Mouse (Mus musculus) liver, embryonic 11.5 days (tissue): ENCODE measurements around the gene Sord. TPM values are rescaled to one million over a fixed set of nuclear protein-coding genes. Genes with fewer than 3 reads are reported as not detected.

ENCODE experiments used
- ATAC-seq: fragments of 200-750 bp; cut with Nextera tagmentation; replicated peaks from 2 replicates; pipeline ENCODE4 v1.8.0; 2017; ENCODE audit warnings: moderate number of reproducible peaks, mild to moderate bottlenecking, moderate TSS enrichment, moderate library complexity; ENCODE audit not compliant: low FRiP score
- DNase-seq: peaks from one replicate; pipeline ENCODE4 v3.0.0-alpha.2; 2017; ENCODE audit warnings: low spot score
- H3K27ac ChIP-seq: fragments of 300-500 bp; sonication (generic); 2 replicates; pipeline ENCODE4 v1.5.1; 2014; ENCODE audit warnings: mild to moderate bottlenecking, low read depth, low read length, control low read depth
- H3K27me3 ChIP-seq: fragments of 300-500 bp; sonication (generic); replicated peaks from 2 replicates; pipeline ENCODE4 v1.6.1; 2014; ENCODE audit warnings: low read length, mixed read lengths; ENCODE audit not compliant: control insufficient read depth, insufficient read depth
- H3K36me3 ChIP-seq: fragments of 300-500 bp; sonication (generic); 2 replicates; pipeline ENCODE4 v1.6.1; 2014; ENCODE audit warnings: mild to moderate bottlenecking, low read length, moderate library complexity, mixed read lengths; ENCODE audit not compliant: control insufficient read depth, insufficient read depth
- H3K4me1 ChIP-seq: fragments of 300-500 bp; sonication (generic); replicated peaks from 2 replicates; pipeline ENCODE4 v1.6.1; 2014; ENCODE audit warnings: low read length, mixed read lengths; ENCODE audit not compliant: control insufficient read depth, insufficient read depth
- H3K4me2 ChIP-seq: fragments of 300-500 bp; sonication (generic); 2 replicates; pipeline ENCODE4 v1.6.1; 2014; ENCODE audit warnings: mild to moderate bottlenecking, control low read depth, moderate library complexity
- H3K4me3 ChIP-seq: fragments of 300-500 bp; sonication (generic); 2 replicates; pipeline ENCODE4 v1.5.1; 2014; ENCODE audit warnings: low read depth, low read length, control low read depth
- H3K9ac ChIP-seq: fragments of 300-500 bp; sonication (generic); 2 replicates; pipeline ENCODE4 v1.6.1; 2014; ENCODE audit warnings: low read depth, low read length, control low read depth
- H3K9me3 ChIP-seq: fragments of 300-500 bp; sonication (generic); 2 replicates; pipeline ENCODE4 v1.6.1; 2016; ENCODE audit warnings: low read length, inconsistent platforms, mixed read lengths; ENCODE audit not compliant: control insufficient read depth
- WGBS: fragments of 180-500 bp; shearing (Covaris S2); extraction: QIAGEN DNeasy Blood & Tissue Kit; methylation state at CpG from one replicate; pipeline ENCODE4 v1.1.7; 2014; 5-methylcytosine and 5-hydroxymethylcytosine counted together
- polyA plus RNA-seq: library from polyadenylated mRNA; unstranded; fragments of >200 nt; fragmentation: Nextera tagmentation; extraction: Ambion mirVana; gene quantifications from 2 replicates; pipeline ENCODE4 v1.2.1, GENCODE M21; 2014

Gene Sord
- polyA plus RNA-seq, 1 experiment from 2014 or later = 172 TPM

DNA sequence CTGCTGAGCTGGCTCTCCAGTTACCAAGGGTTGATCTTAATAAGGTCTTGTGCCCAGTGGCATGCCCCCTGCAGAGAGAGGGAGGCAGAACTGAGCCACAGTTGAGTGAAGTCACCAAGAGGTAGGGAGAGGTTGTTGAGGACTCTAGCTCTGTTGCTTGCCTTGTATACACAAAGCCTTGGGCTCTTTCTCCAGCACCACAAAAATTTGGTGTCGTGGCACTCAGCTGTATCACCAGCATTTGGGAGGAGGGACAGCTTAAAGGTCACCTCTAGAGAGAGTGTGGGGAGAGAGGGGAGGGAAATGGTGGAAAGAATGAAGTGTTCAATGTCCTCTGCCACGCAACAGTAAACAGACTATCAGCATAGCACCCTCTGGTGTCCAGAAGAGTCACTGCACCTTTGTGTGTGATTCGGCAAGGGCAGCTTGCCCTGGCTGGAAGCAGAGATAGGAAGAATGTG lies 9.2 kb downstream of the Sord start:
- H3K9ac ChIP-seq = no peak overlapping the region
- no peak overlapping the region for H3K4me3 ChIP-seq
- peaks cover 7% of the 10 kb centered on the region; the same call in 1 of the 2 replicates for H3K36me3 ChIP-seq
- 0 out of 2 replicates have a peak overlapping the region, but pooled peaks have one; percentile 21 for H3K27ac ChIP-seq
- DNase-seq (peak; percentile 60), ATAC-seq (peak; percentile 54)
- peaks cover 18% of the 10 kb centered on the region; the same call in 1 of the 2 replicates for H3K4me1 ChIP-seq
- H3K9me3 ChIP-seq = no peaks in the 10 kb centered on the region
- 6% methylated on average over 3 of the region's 3 CpGs for WGBS
- H3K4me2 ChIP-seq = no peak overlapping the region
- no peaks in the 10 kb centered on the region for H3K27me3 ChIP-seq

DNA sequence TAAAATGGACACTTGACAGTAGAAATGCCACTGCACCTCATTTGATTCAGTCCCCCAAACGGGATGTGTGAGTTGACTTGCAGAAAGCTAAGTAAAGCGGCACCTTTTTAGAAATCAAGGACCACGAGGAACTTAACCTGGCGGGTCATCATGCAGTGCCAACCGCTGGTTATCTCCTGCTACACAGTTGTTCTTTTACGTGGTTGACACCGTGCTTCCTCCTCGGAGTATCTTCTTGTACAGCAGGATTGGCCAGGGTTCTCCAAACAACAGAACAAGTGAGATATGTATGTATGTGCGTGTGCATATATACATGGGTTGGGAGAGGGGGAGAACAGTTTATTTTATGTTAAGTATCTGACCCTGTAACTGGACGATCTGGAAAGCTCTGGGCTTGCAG lies 13.2 kb downstream of the Sord start:
- H3K36me3 ChIP-seq = peaks cover 17% of the 10 kb centered on the region; the same call in 1 of the 2 replicates
- no peak overlapping the region for H3K4me3 ChIP-seq
- no peak overlapping the region for H3K9ac ChIP-seq
- H3K9me3 ChIP-seq = no peaks in the 10 kb centered on the region
- no peak overlapping the region for H3K4me2 ChIP-seq
- H3K27ac ChIP-seq = no peak overlapping the region
- H3K27me3 ChIP-seq = no peaks in the 10 kb centered on the region
- no peak for ATAC-seq
- no peak for DNase-seq
- 79% methylated on average over 10 of the region's 10 CpGs for WGBS
- peaks cover 9% of the 10 kb centered on the region; the same call in 1 of the 2 replicates for H3K4me1 ChIP-seq

DNA sequence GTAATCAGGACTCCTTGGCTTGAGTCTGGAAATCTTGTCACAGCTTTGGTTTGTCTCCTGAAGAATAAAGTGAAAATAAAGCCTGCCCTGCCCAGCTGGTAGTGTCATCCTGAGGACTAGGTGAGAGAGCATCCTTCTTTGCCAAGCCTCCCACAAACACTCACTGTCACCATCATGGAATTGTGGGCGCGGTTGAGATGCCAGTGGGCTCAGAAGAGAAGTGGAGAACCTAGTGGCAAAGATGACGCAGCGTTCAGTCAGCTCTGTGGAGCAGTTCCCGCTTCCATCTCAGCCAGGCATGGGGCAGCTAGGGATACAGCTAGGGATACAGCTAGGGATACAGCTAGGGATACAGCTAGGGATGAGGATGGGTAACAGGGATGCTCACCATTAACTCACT lies 21.4 kb downstream of the Sord start:
- Histone ChIP-seq H3K27me3 (no peaks in the 10 kb centered on the region), H3K27ac (no peak overlapping the region), H3K9me3 (no peaks in the 10 kb centered on the region), H3K4me2 (no peak overlapping the region), H3K4me1 (no peaks in the 10 kb centered on the region), H3K36me3 (peaks cover 2% of the 10 kb centered on the region; the same call in 1 of the 2 replicates), H3K4me3 (no peak overlapping the region), H3K9ac (no peak overlapping the region)
- 91% methylated on average over 5 of the region's 5 CpGs for WGBS
- ATAC-seq (no peak), DNase-seq (no peak)

DNA sequence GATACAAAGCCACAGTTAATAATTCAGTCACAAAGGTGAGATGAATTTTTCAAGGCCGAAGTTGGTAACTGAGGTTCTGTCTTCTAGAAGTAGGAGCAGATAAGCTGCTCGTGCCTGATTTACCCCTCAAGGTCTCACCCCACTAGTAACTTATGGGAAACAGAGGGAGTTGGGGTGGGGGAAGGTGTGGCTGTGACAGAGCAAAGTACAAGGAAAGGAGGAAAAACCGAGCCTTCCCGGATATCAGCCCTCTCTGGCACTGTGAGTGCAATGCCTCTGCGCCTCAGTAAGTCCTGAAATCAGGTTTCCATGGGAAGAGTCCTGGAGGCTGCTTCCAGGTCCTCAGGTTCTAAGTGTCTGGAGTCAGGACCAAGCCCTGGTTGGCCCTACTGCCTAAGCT lies 26.2 kb downstream of the Sord start:
- H3K27me3 ChIP-seq = no peaks in the 10 kb centered on the region
- H3K4me2 ChIP-seq = no peak overlapping the region
- WGBS = 84% methylated on average over 5 of the region's 5 CpGs
- H3K4me1 ChIP-seq = no peaks in the 10 kb centered on the region
- H3K9me3 ChIP-seq = no peaks in the 10 kb centered on the region
- no peak overlapping the region for H3K4me3 ChIP-seq
- H3K27ac ChIP-seq = no peak overlapping the region
- DNase-seq (no peak), ATAC-seq (no peak)
- peaks cover 7% of the 10 kb centered on the region; the same call in 1 of the 2 replicates for H3K36me3 ChIP-seq
- H3K9ac ChIP-seq = no peak overlapping the region

DNA sequence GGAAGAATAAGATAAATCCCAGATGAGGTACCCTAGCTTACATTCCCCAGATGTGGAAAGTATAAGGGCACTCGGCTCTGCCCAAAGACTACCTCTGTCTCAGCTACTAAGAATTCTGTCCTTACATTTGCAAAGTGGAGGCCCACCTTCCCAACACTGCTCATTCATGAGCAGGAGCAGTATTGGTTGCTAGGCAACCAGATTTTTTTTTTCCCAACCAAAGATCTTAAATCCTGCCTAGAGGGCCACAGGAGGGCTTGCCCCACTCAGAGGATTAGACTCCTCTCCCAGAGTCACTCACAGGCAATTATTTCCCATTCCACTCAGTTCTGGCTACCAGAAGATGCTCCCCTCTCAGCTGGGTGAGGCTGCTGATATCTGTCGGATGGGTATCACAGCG lies 30.1 kb downstream of the Sord start:
- no peak for ATAC-seq

DNA sequence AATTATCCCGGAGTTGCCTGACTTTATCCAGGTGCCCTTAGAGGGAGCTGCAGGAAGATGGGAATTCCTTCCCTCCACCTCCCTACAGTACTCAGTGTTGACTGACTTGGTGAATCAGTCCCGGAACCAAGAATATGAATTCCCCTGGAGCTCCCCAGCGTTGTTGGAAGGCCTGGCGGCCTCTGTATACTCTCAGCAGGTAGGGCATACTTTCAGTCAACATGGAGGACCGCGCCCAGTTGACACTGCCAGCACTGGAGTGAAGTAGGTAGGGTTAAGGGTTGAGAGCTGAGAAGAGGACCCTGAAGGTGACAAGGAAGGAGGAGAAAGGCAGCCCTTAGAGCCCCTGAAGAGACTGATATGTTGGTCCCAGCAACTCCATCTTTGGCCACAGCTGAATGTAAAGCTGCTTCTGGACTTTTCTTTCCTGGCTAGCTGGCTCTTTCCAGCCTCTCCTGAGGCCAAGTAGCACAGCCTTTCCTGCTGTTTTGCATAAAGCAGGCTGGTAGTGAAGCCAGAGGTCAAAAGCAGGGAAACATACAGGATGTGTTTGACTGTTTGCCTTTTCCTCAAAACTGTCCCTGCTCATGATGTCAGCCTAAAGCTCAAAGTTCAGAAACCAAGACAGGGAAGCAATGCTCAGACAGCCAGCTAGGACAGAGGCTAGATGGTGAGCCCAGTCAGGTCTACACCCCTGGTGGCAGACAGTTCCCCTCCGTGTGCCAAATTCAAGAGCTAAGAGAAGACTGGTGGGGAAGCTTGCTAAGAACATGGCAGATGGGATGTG lies 32.1 kb downstream of the Sord start:
- no peaks in the 10 kb centered on the region for H3K27me3 ChIP-seq
- no peak overlapping the region for H3K27ac ChIP-seq
- peaks cover 4% of the 10 kb centered on the region; the same call in 1 of the 2 replicates for H3K4me1 ChIP-seq
- 90% methylated on average over 7 of the region's 7 CpGs for WGBS
- no peaks in the 10 kb centered on the region for H3K9me3 ChIP-seq
- no peak overlapping the region for H3K4me3 ChIP-seq
- DNase-seq (no peak), ATAC-seq (0 out of 2 replicates have a peak, but pooled peaks have one; percentile 20)
- H3K9ac ChIP-seq = no peak overlapping the region
- H3K4me2 ChIP-seq = no peak overlapping the region
- H3K36me3 ChIP-seq = peaks cover 4% of the 10 kb centered on the region; the same call in 1 of the 2 replicates

More for the DNA sequence above, 30.1 kb downstream of the Sord start:
- Histone ChIP-seq H3K4me3 (no peak overlapping the region), H3K4me1 (no peaks in the 10 kb centered on the region), H3K9me3 (no peaks in the 10 kb centered on the region), H3K27me3 (no peaks in the 10 kb centered on the region), H3K9ac (no peak overlapping the region), H3K4me2 (no peak overlapping the region), H3K36me3 (peaks cover 7% of the 10 kb centered on the region; the same call in 1 of the 2 replicates), H3K27ac (no peak overlapping the region)
- no peak for DNase-seq
- 90% methylated on average over 3 of the region's 3 CpGs for WGBS

DNA sequence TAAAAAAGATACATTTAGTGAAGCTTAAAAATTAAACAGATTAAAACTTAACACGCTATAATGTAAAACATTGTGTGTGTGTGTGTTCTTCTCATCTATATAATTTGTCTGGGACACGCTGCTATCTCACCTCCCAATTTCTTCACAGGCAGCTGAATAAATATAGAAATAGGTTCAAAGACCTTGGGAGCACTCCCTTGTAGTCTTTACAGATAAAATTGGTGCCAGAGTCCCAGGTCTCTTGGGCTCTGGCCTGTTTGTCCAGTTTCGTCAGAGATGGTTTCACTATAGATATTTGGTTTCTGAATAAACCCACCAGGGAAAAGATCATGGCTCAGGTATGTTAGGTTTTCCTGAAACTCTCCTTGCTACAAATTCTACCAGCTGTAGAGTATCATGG lies 44.2 kb downstream of the Sord start:
- H3K9me3 ChIP-seq = no peaks in the 10 kb centered on the region
- H3K4me1 ChIP-seq = no peaks in the 10 kb centered on the region
- 81% methylated on average over 3 of the region's 3 CpGs for WGBS
- ATAC-seq (no peak), DNase-seq (no peak)
- H3K9ac ChIP-seq = no peak overlapping the region
- no peaks in the 10 kb centered on the region for H3K27me3 ChIP-seq
- H3K4me3 ChIP-seq = no peak overlapping the region
- H3K36me3 ChIP-seq = no peaks in the 10 kb centered on the region
- no peak overlapping the region for H3K27ac ChIP-seq
- no peak overlapping the region for H3K4me2 ChIP-seq

DNA sequence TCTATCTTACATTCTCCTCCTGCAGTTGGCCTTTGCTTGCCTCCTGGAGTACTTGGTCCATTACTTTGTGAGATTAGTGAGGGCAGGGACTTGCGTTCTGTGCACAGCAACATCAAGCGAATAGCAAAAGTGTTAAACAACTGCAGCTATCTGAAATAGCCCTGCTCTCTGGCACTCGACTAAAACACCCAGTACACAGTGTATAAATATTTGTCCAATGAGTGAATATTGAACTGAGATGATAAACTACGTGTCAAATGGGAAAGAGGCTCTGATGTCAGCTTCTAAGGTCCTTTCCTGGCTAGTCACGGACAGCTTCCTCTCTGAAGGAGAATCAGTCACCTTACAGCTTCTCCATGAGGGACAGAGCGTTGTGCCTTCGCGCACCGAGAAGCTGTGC lies 49.5 kb downstream of the Sord start:
- Histone ChIP-seq H3K27ac (no peak overlapping the region), H3K4me1 (no peaks in the 10 kb centered on the region), H3K27me3 (no peaks in the 10 kb centered on the region), H3K36me3 (no peaks in the 10 kb centered on the region), H3K4me3 (no peak overlapping the region), H3K9ac (no peak overlapping the region), H3K9me3 (no peaks in the 10 kb centered on the region), H3K4me2 (no peak overlapping the region)
- ATAC-seq (no peak), DNase-seq (no peak)
- WGBS = 72% methylated on average over 9 of the region's 9 CpGs

DNA sequence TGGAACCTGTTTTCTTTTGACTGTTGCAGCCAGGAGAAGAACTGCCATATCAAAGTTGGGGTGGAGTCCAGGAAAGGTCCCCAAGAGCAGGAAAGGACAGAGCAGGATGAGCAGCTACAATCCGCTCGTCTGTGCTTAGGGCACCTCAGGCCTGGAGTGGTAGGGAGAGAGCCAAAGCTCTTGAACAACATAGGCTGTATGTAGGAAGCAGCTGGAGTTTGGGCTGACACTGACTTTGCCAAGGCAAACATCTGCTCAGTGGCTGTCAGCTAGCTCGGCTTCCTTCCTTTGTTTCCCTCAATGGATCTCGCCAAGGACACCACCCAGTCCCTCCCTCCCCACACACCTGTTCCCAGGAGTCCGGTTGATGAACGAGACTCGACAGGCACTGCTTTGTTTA lies 51.6 kb downstream of the Sord start:
- H3K9ac ChIP-seq = no peak overlapping the region
- no peak overlapping the region for H3K27ac ChIP-seq
- H3K4me3 ChIP-seq = no peak overlapping the region
- no peaks in the 10 kb centered on the region for H3K36me3 ChIP-seq
- WGBS = 58% methylated on average over 7 of the region's 7 CpGs
- H3K27me3 ChIP-seq = peaks cover 2% of the 10 kb centered on the region; the same call in 1 of the 2 replicates
- ATAC-seq = no peak
- no peak overlapping the region for H3K4me2 ChIP-seq
- no peak for DNase-seq
- H3K9me3 ChIP-seq = no peaks in the 10 kb centered on the region
- no peaks in the 10 kb centered on the region for H3K4me1 ChIP-seq
